Mouse (Mus musculus) forebrain, embryonic 10.5 days (tissue): ENCODE measurements around the gene Pithd1. TPM values are rescaled to one million over a fixed set of nuclear protein-coding genes. Genes with fewer than 3 reads are reported as not detected.
"Not testable (repeated sequence)": the region's sequence is repeated elsewhere in the genome, so short reads cannot be mapped to it uniquely, and the experiment has no call there.

ENCODE experiments used
- DNase-seq: peaks from one replicate; pipeline ENCODE4 v3.0.0-alpha.2; 2017; ENCODE audit warnings: low spot score; ENCODE audit errors: extremely low spot score
- H3K27ac ChIP-seq: fragments of 300-500 bp; sonication (generic); 2 replicates; pipeline ENCODE4 v1.5.1; 2016; ENCODE audit warnings: mild to moderate bottlenecking
- H3K27me3 ChIP-seq: fragments of 300-500 bp; sonication (generic); 2 replicates; pipeline ENCODE4 v1.6.1; 2016; ENCODE audit warnings: mild to moderate bottlenecking; ENCODE audit not compliant: poor library complexity, severe bottlenecking
- H3K36me3 ChIP-seq: fragments of 300-500 bp; sonication (generic); replicated peaks from 2 replicates; pipeline ENCODE4 v1.6.1; 2016; ENCODE audit warnings: mild to moderate bottlenecking, moderate library complexity
- H3K4me1 ChIP-seq: fragments of 300-500 bp; sonication (generic); 2 replicates; pipeline ENCODE4 v1.6.1; 2016
- H3K4me3 ChIP-seq: fragments of 300-500 bp; sonication (generic); 2 replicates; pipeline ENCODE4 v1.5.1; 2016; ENCODE audit warnings: mild to moderate bottlenecking, moderate library complexity
- H3K9me3 ChIP-seq: fragments of 300-500 bp; sonication (generic); 2 replicates; pipeline ENCODE4 v1.6.1; 2016; ENCODE audit warnings: mild to moderate bottlenecking, moderate library complexity
- WGBS: fragments of 180-500 bp; shearing (Covaris S2); methylation state at CpG from one replicate; pipeline ENCODE4 v1.1.7; 2016; 5-methylcytosine and 5-hydroxymethylcytosine counted together
- polyA plus RNA-seq: library from polyadenylated mRNA; unstranded; fragments of >200 nt; fragmentation: Nextera tagmentation; extraction: Ambion mirVana; gene quantifications from 2 replicates; pipeline ENCODE4 v1.2.1, GENCODE M21; 2016

Gene Pithd1
- polyA plus RNA-seq, 1 experiment from 2014 or later = 75.8 TPM

- H3K27me3 ChIP-seq = no peaks in the 10 kb centered on the region
- DNase-seq = no peak
- no peak overlapping the region for H3K27ac ChIP-seq
- H3K4me3 ChIP-seq = no peak overlapping the region
- 76% methylated on average over 7 of the region's 7 CpGs for WGBS
- no peaks in the 10 kb centered on the region for H3K9me3 ChIP-seq
- H3K36me3 ChIP-seq = peaks cover 84% of the 10 kb centered on the region
- H3K4me1 ChIP-seq = peaks cover 15% of the 10 kb centered on the region
These were observed 5.5 kb downstream of the Pithd1 start for GRCm38 (mm10) chr4:135981524-135982063.

GRCm38 (mm10) chr4:135980223-135980622, 6.8 kb downstream of the Pithd1 start:
- 93% methylated on average over 5 of the region's 5 CpGs for WGBS

GRCm38 (mm10) chr4:135976146-135976545, 10.9 kb downstream of the Pithd1 start:
- H3K4me3 ChIP-seq = no peak overlapping the region
- H3K4me1 ChIP-seq = peaks cover 19% of the 10 kb centered on the region
- no peaks in the 10 kb centered on the region for H3K9me3 ChIP-seq
- no peak overlapping the region for H3K27ac ChIP-seq
- peaks cover 72% of the 10 kb centered on the region for H3K36me3 ChIP-seq
- H3K27me3 ChIP-seq = no peaks in the 10 kb centered on the region
- DNase-seq = no peak
- 96% methylated on average over 12 of the region's 12 CpGs for WGBS

More at GRCm38 (mm10) chr4:135980223-135980622, 6.8 kb downstream of the Pithd1 start:
- not testable (repeated sequence) for H3K4me3 ChIP-seq, H3K27me3 ChIP-seq, DNase-seq, H3K9me3 ChIP-seq, H3K4me1 ChIP-seq, H3K27ac ChIP-seq
- H3K36me3 ChIP-seq = peaks cover 95% of the 10 kb centered on the region

GRCm38 (mm10) chr4:135972911-135973811, 13.9 kb downstream of the Pithd1 start:
- Histone ChIP-seq H3K27ac (peak overlapping the region; percentile 93), H3K27me3 (no peaks in the 10 kb centered on the region), H3K36me3 (peaks cover 73% of the 10 kb centered on the region), H3K4me3 (peak overlapping the region; percentile 100), H3K9me3 (no peaks in the 10 kb centered on the region), H3K4me1 (peaks cover 34% of the 10 kb centered on the region)
- 76% methylated on average over 13 of the region's 13 CpGs for WGBS
- DNase-seq = no peak

- H3K36me3 ChIP-seq = peaks cover 75% of the 10 kb centered on the region
- peak; percentile 80 for DNase-seq
- no peaks in the 10 kb centered on the region for H3K9me3 ChIP-seq
- H3K27me3 ChIP-seq = no peaks in the 10 kb centered on the region
- H3K27ac ChIP-seq = peak within 1 kb of the TSS; percentile 93
- peak within 1 kb of the TSS; percentile 100 for H3K4me3 ChIP-seq
- peaks cover 35% of the 10 kb centered on the region for H3K4me1 ChIP-seq
- WGBS = under 1% methylated on average over 18 of the region's 19 CpGs
These were observed 14.5 kb downstream of the Pithd1 start, which contains the start of gene Lypla2 for GRCm38 (mm10) chr4:135972556-135972906. Lypla2 (minus strand) TSS chr4:135972626.

- H3K4me3 ChIP-seq = peak overlapping the region; percentile 100
- no peak for DNase-seq
- H3K27me3 ChIP-seq = no peaks in the 10 kb centered on the region
- WGBS = under 1% methylated on average over 35 of the region's 35 CpGs
- H3K9me3 ChIP-seq = no peaks in the 10 kb centered on the region
- H3K27ac ChIP-seq = peak overlapping the region; percentile 93
- peaks cover 75% of the 10 kb centered on the region for H3K36me3 ChIP-seq
- peaks cover 35% of the 10 kb centered on the region for H3K4me1 ChIP-seq
These were observed 15.1 kb downstream of the Pithd1 start for GRCm38 (mm10) chr4:135971805-135972555.

GRCm38 (mm10) chr4:135970585-135970984, 16.5 kb downstream of the Pithd1 start:
- Histone ChIP-seq H3K4me3 (peak overlapping the region; percentile 100; the same call in 1 of the 2 replicates), H3K4me1 (peaks cover 38% of the 10 kb centered on the region), H3K9me3 (no peaks in the 10 kb centered on the region), H3K27me3 (no peaks in the 10 kb centered on the region), H3K36me3 (peaks cover 75% of the 10 kb centered on the region), H3K27ac (no peak overlapping the region)
- no peak for DNase-seq
- 92% methylated on average over 11 of the region's 11 CpGs for WGBS

- WGBS = 91% methylated on average over 13 of the region's 13 CpGs
- Histone ChIP-seq H3K4me1 (peaks cover 49% of the 10 kb centered on the region), H3K27me3 (0 out of 2 replicates have a peak, but pooled peaks cover 6% of the 10 kb centered on the region), H3K9me3 (no peaks in the 10 kb centered on the region), H3K36me3 (peaks cover 68% of the 10 kb centered on the region), H3K4me3 (no peak overlapping the region), H3K27ac (no peak overlapping the region)
- no peak for DNase-seq
These were observed 17.9 kb downstream of the Pithd1 start for GRCm38 (mm10) chr4:135969070-135969750.

GRCm38 (mm10) chr4:135968271-135968869, 18.7 kb downstream of the Pithd1 start:
- H3K4me1 ChIP-seq = peaks cover 56% of the 10 kb centered on the region
- peaks cover 63% of the 10 kb centered on the region for H3K36me3 ChIP-seq
- no peak for DNase-seq
- 0 out of 2 replicates have a peak, but pooled peaks cover 6% of the 10 kb centered on the region for H3K27me3 ChIP-seq
- 80% methylated on average over 19 of the region's 19 CpGs for WGBS
- no peaks in the 10 kb centered on the region for H3K9me3 ChIP-seq
- peak overlapping the region; percentile 11; the same call in 1 of the 2 replicates for H3K4me3 ChIP-seq
- H3K27ac ChIP-seq = no peak overlapping the region

GRCm38 (mm10) chr4:135967086-135967760, 19.8 kb downstream of the Pithd1 start:
- DNase-seq = no peak
- 0 out of 2 replicates have a peak, but pooled peaks cover 6% of the 10 kb centered on the region for H3K27me3 ChIP-seq
- H3K9me3 ChIP-seq = no peaks in the 10 kb centered on the region
- 91% methylated on average over 18 of the region's 18 CpGs for WGBS
- peaks cover 58% of the 10 kb centered on the region for H3K4me1 ChIP-seq
- H3K36me3 ChIP-seq = peaks cover 62% of the 10 kb centered on the region
- no peak overlapping the region for H3K4me3 ChIP-seq
- H3K27ac ChIP-seq = no peak overlapping the region

GRCm38 (mm10) chr4:135966283-135966682, 20.8 kb downstream of the Pithd1 start:
- H3K4me3 ChIP-seq = no peak overlapping the region
- H3K36me3 ChIP-seq = peaks cover 60% of the 10 kb centered on the region
- H3K4me1 ChIP-seq = peaks cover 49% of the 10 kb centered on the region
- no peak for DNase-seq
- no peak overlapping the region for H3K27ac ChIP-seq
- 0 out of 2 replicates have a peak, but pooled peaks cover 6% of the 10 kb centered on the region for H3K27me3 ChIP-seq
- H3K9me3 ChIP-seq = no peaks in the 10 kb centered on the region
- WGBS = 95% methylated on average over 16 of the region's 16 CpGs
